Mouse (Mus musculus) ovary, postnatal 36 days (tissue): ENCODE data around the gene Tmprss4.

Experiments
- DNase-seq: peaks from one replicate; pipeline ENCODE4 v3.0.0; 2022; ENCODE audit warnings: low spot score, mixed read lengths

Tmprss4 gene

GRCm38 (mm10) chr9:45136442-45137169 is 67.3 kb downstream of the Tmprss4 start:
- DNase-seq, result no peak

DNA sequence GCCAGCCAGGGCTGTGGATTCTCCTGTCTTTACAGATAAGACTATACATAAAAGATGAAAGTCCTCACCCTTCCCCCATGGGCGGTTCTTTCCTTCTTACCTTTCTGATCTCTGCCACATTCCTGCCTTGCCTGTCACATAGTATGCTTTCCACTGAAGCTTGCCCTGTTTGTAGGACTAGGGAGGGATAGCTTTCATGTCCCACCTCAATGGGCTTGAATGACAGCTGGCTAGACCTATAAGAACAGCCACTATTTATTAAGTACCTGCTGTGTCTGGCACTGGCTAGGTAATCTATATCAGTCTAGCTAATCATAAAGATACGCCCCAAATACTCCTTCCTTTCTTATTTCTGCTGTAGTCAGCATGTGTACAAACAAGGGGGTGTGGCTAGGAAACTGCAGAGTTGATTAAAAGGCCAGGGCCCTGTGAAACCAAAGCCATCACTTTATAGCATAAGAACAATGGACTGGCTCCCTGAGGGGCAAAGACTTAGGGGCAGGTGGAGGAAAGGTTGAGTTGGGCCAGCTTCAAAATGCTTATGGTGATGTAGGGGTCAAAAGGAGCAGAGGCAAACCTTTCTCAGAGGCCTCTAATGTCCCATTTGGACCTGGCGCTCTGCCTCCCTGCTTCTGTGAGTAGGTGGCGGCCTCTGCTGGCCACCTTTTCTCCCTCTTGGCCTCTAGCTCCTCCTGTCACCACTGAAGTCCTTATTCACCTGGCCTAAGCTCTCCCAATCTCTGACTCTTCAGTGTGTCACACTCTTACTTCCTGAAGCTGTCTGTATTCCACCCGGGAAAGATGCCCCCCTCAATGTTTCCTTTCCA is 70.2 kb downstream of the Tmprss4 start:
- peak; percentile 49 for DNase-seq

DNA sequence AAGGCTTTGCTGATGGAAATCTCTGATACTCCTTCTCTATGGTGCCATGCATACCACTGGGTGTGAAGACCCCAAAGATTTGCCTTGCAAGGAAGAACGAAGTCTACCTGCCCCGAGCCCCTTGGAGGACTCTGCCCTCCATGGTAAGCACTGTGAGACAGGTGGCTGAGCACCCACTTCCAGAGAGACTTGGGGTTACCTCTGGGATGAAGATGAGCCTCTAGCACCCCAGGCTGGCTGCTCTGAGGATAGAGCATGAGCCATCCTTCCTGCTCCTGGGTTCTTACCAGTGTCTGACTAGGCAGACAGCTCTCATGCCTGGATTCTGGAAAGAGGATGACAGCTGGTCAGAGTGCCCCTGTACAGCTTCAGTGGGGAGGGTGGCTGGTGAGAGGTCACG is 73.8 kb downstream of the Tmprss4 start:
- DNase-seq, result no peak

GRCm38 (mm10) chr9:45126941-45127340 is 77.0 kb downstream of the Tmprss4 start:
- DNase-seq, result no peak

GRCm38 (mm10) chr9:45125211-45125610 is 78.7 kb downstream of the Tmprss4 start:
- DNase-seq, result no peak
